Comparison of ENCODE assay signal across 13 mouse cellular contexts in the genomic region with DNA sequence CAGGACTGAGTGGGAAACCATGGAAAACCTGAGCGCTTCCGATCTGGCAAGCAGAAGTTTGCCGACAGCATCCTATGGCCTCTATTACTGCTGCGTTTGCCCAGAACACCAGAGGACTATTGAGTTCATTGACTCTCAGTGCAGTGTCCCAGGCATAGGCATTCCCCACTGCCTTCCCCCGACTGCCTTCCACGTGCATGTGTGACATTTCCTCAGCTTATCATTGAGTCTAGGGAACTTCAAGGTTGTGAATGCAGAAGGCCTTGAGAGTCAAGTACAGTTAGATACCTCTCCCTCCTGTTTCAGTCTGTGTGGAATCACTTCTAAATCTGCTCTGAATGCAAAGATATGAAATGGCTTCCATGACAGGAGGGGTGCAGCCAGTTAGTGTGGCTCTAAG.
"Had no signal": no experiment of that assay in that cellular context is flagged by ENCODE, and none has a peak within 500 bp of the region (broad histone marks: within the 10 kb centered on the region; RNA-seq: fewer than 3 reads in every experiment).

No protein-coding gene starts in this region.

- DNase-seq: lung, adult 18-20 months; lung, embryonic 14.5 days; lung, postnatal 10 days; lung, postnatal 4 days; midbrain, embryonic 14.5 days; retina, postnatal 1 day; right cerebral cortex, adult 18-20 months; right cerebral cortex, postnatal 25 days; right cerebral cortex, postnatal 4 days; spleen, adult 18-20 months; thymus, adult 18-20 months; thymus, postnatal 14 days; thymus, postnatal 36 days had no signal
